Mouse (Mus musculus): ENCODE measurements at regions not wholly inside any gene's neighbourhood (a gene's known extent, or its start where the extent isn't known, plus 50 kb on each side); places are given as distances from the start of the nearest gene placed in this dataset.

DNA sequence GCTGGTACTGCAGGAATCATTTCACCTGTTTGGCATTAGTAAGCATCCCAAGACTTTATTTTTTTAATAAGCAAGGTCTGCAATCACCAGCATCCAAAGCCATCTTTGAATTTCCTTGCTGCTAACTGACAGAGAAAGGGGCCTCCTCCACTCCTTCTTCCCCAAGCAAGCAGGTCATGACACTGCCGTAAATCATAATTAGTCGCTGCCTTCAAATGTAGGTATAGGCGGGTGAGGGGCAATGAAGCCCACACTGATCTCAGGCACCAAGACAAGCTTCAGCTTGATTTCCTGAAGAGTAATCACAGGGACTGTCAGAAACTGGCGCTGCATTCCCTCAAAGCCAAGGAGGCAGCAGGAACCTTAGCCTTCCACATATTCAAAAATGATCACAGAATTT is 73.3 kb upstream of the Ptprt start:
- DNase-seq (ENCODE audit: low read depth, low spot score) = no peak

DNA sequence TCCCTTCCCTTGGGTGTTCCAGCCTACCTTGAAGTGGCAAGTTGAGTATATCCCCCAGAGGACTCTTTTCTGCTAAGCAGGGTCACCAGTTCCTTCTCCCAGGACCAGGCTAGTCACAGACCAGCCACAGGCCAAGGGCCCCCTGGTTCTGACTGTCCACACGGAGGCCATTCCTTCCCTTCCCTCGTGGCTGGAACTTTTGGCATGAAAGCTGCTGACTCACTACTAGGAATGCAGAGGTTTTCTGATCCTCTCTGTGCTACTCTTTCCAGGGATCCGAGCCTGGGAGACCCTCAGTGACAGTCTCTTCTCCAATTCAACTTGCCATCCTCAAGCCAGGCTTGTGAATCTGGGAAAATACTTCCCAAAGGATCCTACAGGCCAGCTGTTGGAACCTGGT is 59.1 kb upstream of the Ptprt start:
- no peak for DNase-seq (ENCODE audit: low read depth, low spot score)

DNA sequence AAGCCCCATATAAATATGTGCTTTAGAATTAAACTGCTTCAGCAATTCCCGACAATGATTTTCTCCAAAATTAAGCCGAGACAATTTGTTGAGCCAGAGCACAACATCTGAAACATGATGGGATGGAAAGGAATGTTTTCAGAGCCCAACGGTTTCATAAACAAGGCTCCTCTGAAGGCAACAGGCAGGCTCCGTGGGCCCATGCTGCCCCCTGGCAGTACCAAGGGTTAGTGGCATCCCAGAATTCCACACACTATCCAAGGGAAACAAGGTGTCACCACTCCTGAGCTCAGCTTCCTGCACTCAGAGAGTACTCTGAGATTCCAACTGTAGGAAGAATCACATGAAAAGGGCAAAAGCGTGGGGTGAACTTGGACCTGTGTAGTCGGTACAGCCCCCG is 57.5 kb upstream of the Ptprt start:
- DNase-seq (ENCODE audit: low read depth, low spot score) = no peak

DNA sequence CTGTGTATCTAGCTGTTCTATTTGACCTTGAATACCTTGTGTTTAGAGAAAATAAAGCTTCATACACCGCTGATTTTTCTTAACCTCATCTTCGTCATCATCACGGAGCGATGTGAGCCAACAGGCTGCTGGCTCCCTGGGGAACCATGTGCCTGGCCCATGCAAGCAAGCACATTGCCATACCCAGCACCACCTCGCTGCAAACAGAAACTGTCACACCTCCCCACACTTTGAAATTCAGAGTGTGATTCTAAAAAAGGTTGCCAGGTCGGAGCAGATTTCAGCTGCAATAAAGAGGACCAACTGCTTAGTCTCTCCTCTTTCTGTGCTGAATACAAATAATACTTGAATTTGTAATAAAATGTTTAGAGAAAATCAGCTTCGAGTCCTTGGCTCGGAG is 54.0 kb upstream of the Ptprt start:
- DNase-seq (ENCODE audit: low read depth, low spot score) = no peak

DNA sequence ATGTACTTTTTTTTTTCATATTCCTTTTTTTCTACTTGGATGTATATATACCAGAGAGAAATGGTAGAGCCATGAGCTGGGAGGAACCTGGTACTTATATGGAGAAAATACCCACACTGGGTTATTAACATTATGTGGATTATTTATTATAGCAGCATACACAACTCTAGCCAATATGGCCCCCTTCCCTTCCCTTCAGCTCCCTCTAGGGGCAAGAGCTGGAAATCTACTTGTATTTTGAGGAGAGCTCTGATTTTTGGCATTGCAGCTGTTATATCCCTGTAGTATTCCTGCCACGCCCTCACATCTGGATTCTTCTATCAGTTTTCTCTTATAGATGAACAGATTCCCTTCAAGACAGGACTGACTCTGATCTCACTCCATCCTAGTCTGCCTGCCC is 52.0 kb upstream of the Ptprt start:
- no peak for DNase-seq (ENCODE audit: low read depth, low spot score)

DNA sequence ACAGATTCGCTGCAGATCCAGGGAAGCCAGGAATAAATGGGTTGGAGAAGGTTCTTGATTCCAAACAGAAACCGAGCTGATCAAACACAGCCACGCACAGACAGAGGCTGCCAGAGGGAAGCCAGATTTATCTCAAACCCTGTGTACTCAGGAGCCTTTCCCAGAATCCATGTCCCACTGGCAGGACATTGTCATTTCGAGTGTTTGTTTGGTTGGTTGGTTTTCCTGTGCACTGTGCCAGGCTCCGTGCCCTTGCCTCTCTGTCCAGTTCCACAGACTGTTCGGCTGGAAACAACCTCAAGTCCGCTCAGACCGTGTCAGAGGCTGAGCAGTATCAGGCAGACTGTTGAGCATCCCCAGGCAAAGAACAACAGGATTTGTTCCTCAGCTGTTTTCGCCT is 51.4 kb upstream of the Ptprt start:
- DNase-seq (ENCODE audit: low read depth, low spot score) = no peak

All from brain, embryonic 18.5 days (tissue).